Mouse (Mus musculus) A20 (cell line): Measurements from ENCODE around the gene Cfl1.
A peak's percentile ranks its signal among the peaks of the same experiment; 100 is the strongest.

ENCODE experiments used
- DNase-seq: peaks from one replicate; pipeline ENCODE4 v3.0.0-alpha.2; 2011; ENCODE audit warnings: low read depth, low spot score

Gene Cfl1

GRCm38 (mm10) chr19:5529325-5530137 lies 39.3 kb downstream of the Cfl1 start:
- DNase-seq: peak; percentile 95

- no peak for DNase-seq
Observed at GRCm38 (mm10) chr19:5530138-5530524, 39.9 kb downstream of the Cfl1 start.

- no peak for DNase-seq
Observed at GRCm38 (mm10) chr19:5532520-5532919, 42.3 kb downstream of the Cfl1 start.

GRCm38 (mm10) chr19:5538786-5539185 lies 48.5 kb downstream of the Cfl1 start:
- DNase-seq: no peak

GRCm38 (mm10) chr19:5543362-5543761 lies 53.1 kb downstream of the Cfl1 start:
- no peak for DNase-seq

GRCm38 (mm10) chr19:5544031-5544430 lies 53.8 kb downstream of the Cfl1 start:
- DNase-seq: no peak
